Mouse (Mus musculus) heart, embryonic 10.5 days (tissue): ENCODE measurements around the gene Tstd1. TPM values are rescaled to one million over a fixed set of nuclear protein-coding genes. Genes with fewer than 3 reads are reported as not detected.

Experiments
- DNase-seq: peaks from one replicate; pipeline ENCODE4 v3.0.0-alpha.2; 2017; ENCODE audit warnings: low spot score
- H3K27ac ChIP-seq: fragments of 300-500 bp; sonication (generic); 2 replicates; pipeline ENCODE4 v1.5.1; 2016; ENCODE audit warnings: mild to moderate bottlenecking
- H3K27me3 ChIP-seq: fragments of 300-500 bp; sonication (generic); 2 replicates; pipeline ENCODE4 v1.6.1; 2016; ENCODE audit warnings: mild to moderate bottlenecking; ENCODE audit not compliant: poor library complexity, insufficient read depth, severe bottlenecking
- H3K36me3 ChIP-seq: fragments of 300-500 bp; sonication (generic); 2 replicates; pipeline ENCODE4 v1.6.1; 2016; ENCODE audit warnings: mild to moderate bottlenecking, moderate library complexity
- H3K4me1 ChIP-seq: fragments of 300-500 bp; sonication (generic); 2 replicates; pipeline ENCODE4 v1.6.1; 2016; ENCODE audit warnings: mild to moderate bottlenecking
- H3K4me3 ChIP-seq: fragments of 300-500 bp; sonication (generic); 2 replicates; pipeline ENCODE4 v1.5.1; 2016; ENCODE audit warnings: mild to moderate bottlenecking, moderate library complexity
- H3K9me3 ChIP-seq: fragments of 300-500 bp; sonication (generic); 2 replicates; pipeline ENCODE4 v1.6.1; 2016; ENCODE audit warnings: mild to moderate bottlenecking, moderate library complexity
- WGBS: fragments of 180-500 bp; shearing (Covaris S2); methylation state at CpG from one replicate; pipeline ENCODE4 v1.1.7; 2016; 5-methylcytosine and 5-hydroxymethylcytosine counted together
- polyA plus RNA-seq: library from polyadenylated mRNA; unstranded; fragments of >200 nt; fragmentation: Nextera tagmentation; extraction: Ambion mirVana; gene quantifications from 2 replicates; pipeline ENCODE4 v1.2.1, GENCODE M21; 2016

Gene Tstd1
- polyA plus RNA-seq, 1 experiment from 2014 or later = 4.0 TPM

- H3K4me3 ChIP-seq = no peak overlapping the region
- H3K27ac ChIP-seq = 0 out of 2 replicates have a peak overlapping the region, but pooled peaks have one; percentile 2
- peaks cover 25% of the 10 kb centered on the region for H3K4me1 ChIP-seq
- DNase-seq = no peak
- peaks cover 16% of the 10 kb centered on the region for H3K36me3 ChIP-seq
- no peaks in the 10 kb centered on the region for H3K9me3 ChIP-seq
- H3K27me3 ChIP-seq = no peaks in the 10 kb centered on the region
- 35% methylated on average over 5 of the region's 5 CpGs for WGBS
Measured at GRCm38 (mm10) chr1:171424638-171425037, 6.0 kb downstream of the Tstd1 start.

- H3K9me3 ChIP-seq = no peaks in the 10 kb centered on the region
- H3K36me3 ChIP-seq = peaks cover 11% of the 10 kb centered on the region
- H3K4me1 ChIP-seq = peaks cover 25% of the 10 kb centered on the region
- H3K27ac ChIP-seq = 0 out of 2 replicates have a peak overlapping the region, but pooled peaks have one; percentile 2
- no peak for DNase-seq
- H3K27me3 ChIP-seq = no peaks in the 10 kb centered on the region
- no peak overlapping the region for H3K4me3 ChIP-seq
- 26% methylated on average over 4 of the region's 4 CpGs for WGBS
Measured at GRCm38 (mm10) chr1:171425126-171425525, 6.5 kb downstream of the Tstd1 start.

- Histone ChIP-seq H3K9me3 (no peaks in the 10 kb centered on the region), H3K27me3 (no peaks in the 10 kb centered on the region), H3K36me3 (no peaks in the 10 kb centered on the region), H3K4me3 (no peak overlapping the region), H3K4me1 (peaks cover 16% of the 10 kb centered on the region), H3K27ac (no peak overlapping the region)
- DNase-seq = no peak
- WGBS = 78% methylated on average over 5 of the region's 5 CpGs
Measured at GRCm38 (mm10) chr1:171432158-171432557, 13.5 kb downstream of the Tstd1 start.

DNA sequence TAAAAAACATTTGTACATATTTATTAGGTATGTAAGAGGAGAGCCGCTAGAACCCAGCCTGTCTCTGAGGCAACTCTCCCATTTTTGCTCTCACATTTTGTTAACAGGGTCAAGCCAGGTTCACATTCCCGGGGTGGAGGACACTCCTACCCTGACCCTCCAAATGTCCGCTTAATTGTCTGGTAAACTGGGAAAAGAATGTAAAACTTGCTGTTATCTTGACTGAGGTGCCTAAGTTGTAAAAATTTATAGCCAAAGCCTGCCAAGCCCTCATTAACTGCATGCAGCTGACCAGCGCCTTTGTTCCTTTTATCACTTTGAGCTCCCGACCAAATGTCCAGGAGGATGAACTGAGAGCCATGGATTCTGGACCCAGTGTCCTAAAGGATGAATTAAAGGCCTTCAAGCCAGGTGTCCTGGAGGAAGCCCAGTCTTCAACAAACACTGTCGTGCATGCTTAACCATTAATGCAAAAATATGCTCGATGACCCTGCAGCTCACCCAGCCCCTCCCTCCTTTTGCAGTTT lies 16.7 kb downstream of the Tstd1 start:
- WGBS = 47% methylated on average over 7 of the region's 7 CpGs
- DNase-seq = no peak
- H3K4me3 ChIP-seq = no peak overlapping the region
- H3K27me3 ChIP-seq = no peaks in the 10 kb centered on the region
- H3K9me3 ChIP-seq = no peaks in the 10 kb centered on the region
- no peak overlapping the region for H3K27ac ChIP-seq
- H3K36me3 ChIP-seq = no peaks in the 10 kb centered on the region
- H3K4me1 ChIP-seq = peaks cover 34% of the 10 kb centered on the region

- H3K4me3 ChIP-seq = no peak overlapping the region
- H3K4me1 ChIP-seq = peaks cover 40% of the 10 kb centered on the region
- no peaks in the 10 kb centered on the region for H3K9me3 ChIP-seq
- no peak overlapping the region for H3K27ac ChIP-seq
- no peaks in the 10 kb centered on the region for H3K27me3 ChIP-seq
- no peaks in the 10 kb centered on the region for H3K36me3 ChIP-seq
- no peak for DNase-seq
- 56% methylated on average over 1 of the region's 1 CpGs for WGBS
Measured at GRCm38 (mm10) chr1:171435974-171436373, 17.3 kb downstream of the Tstd1 start.

- DNase-seq = peak; percentile 95
- Histone ChIP-seq H3K36me3 (no peaks in the 10 kb centered on the region), H3K27me3 (no peaks in the 10 kb centered on the region), H3K27ac (peak within 1 kb of the TSS; percentile 89), H3K9me3 (no peaks in the 10 kb centered on the region), H3K4me1 (peaks cover 54% of the 10 kb centered on the region), H3K4me3 (peak within 1 kb of the TSS; percentile 80)
- 1% methylated on average over 46 of the region's 46 CpGs for WGBS
Measured at GRCm38 (mm10) chr1:171437264-171438013, 18.8 kb downstream of the Tstd1 start, which contains the start of gene F11r. TSS of gene F11r (plus strand) at chr1:171437535.

- H3K36me3 ChIP-seq = no peaks in the 10 kb centered on the region
- peak overlapping the region; percentile 80 for H3K4me3 ChIP-seq
- no peak for DNase-seq
- under 1% methylated on average over 18 of the region's 18 CpGs for whole genome bisulfite sequencing
- H3K9me3 ChIP-seq = no peaks in the 10 kb centered on the region
- H3K4me1 ChIP-seq = peaks cover 54% of the 10 kb centered on the region
- peak overlapping the region; percentile 89 for H3K27ac ChIP-seq
- no peaks in the 10 kb centered on the region for H3K27me3 ChIP-seq
Measured at GRCm38 (mm10) chr1:171438014-171438670, 19.5 kb downstream of the Tstd1 start.

GRCm38 (mm10) chr1:171439072-171439471 lies 20.4 kb downstream of the Tstd1 start:
- WGBS = 9% methylated on average over 8 of the region's 8 CpGs
- no peaks in the 10 kb centered on the region for H3K27me3 ChIP-seq
- H3K27ac ChIP-seq = peak overlapping the region; percentile 89
- H3K36me3 ChIP-seq = peaks cover 4% of the 10 kb centered on the region; the same call in 1 of the 2 replicates
- peak overlapping the region; percentile 80 for H3K4me3 ChIP-seq
- peaks cover 6% of the 10 kb centered on the region for H3K9me3 ChIP-seq
- peaks cover 54% of the 10 kb centered on the region for H3K4me1 ChIP-seq
- no peak for DNase-seq

DNA sequence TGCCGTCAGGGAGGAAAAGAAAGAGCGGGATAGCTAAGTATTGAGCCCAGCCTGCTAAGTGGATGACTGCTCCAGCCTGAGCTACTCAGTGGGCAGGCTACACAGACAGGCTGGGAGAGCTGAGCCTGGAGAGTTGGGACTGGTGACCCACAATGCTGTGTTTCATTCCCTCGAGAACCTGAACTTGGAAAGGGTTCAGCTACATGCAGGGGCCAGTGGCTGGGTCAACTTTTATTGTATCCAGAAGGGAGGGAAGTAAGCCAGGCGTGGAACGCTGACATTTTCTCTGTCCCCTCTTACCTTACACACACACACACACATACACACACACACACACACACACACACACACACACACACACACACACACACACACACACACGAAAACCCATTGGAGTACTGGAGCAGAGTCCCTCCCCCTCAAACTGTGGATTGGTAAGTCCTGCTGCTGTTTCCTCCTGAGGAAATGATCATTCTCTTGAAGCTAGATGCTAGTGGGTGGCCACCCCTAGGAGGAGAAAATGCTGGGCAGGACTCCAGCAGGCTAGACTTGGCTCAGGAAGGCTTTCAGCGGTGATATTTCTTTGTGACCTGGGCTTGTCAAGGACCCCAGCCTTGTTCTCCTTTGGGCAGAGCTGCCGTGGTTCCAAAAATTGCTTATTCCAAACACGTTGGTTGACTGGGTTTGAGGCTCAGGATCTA lies 21.5 kb downstream of the Tstd1 start:
- Histone ChIP-seq H3K4me1 (peaks cover 53% of the 10 kb centered on the region), H3K27ac (peak overlapping the region; percentile 89), H3K27me3 (no peaks in the 10 kb centered on the region), H3K9me3 (peaks cover 6% of the 10 kb centered on the region), H3K36me3 (peaks cover 4% of the 10 kb centered on the region; the same call in 1 of the 2 replicates), H3K4me3 (peak overlapping the region; percentile 80)
- 35% methylated on average over 9 of the region's 9 CpGs for WGBS
- DNase-seq = no peak

- WGBS = 39% methylated on average over 7 of the region's 7 CpGs
- Histone ChIP-seq H3K9me3 (peaks cover 6% of the 10 kb centered on the region), H3K4me3 (peak overlapping the region; percentile 31; the same call in 1 of the 2 replicates), H3K27ac (peak overlapping the region; percentile 80), H3K27me3 (no peaks in the 10 kb centered on the region), H3K4me1 (peaks cover 51% of the 10 kb centered on the region), H3K36me3 (peaks cover 8% of the 10 kb centered on the region; the same call in 1 of the 2 replicates)
- DNase-seq = no peak
Measured at GRCm38 (mm10) chr1:171441466-171442412, 23.1 kb downstream of the Tstd1 start.

DNA sequence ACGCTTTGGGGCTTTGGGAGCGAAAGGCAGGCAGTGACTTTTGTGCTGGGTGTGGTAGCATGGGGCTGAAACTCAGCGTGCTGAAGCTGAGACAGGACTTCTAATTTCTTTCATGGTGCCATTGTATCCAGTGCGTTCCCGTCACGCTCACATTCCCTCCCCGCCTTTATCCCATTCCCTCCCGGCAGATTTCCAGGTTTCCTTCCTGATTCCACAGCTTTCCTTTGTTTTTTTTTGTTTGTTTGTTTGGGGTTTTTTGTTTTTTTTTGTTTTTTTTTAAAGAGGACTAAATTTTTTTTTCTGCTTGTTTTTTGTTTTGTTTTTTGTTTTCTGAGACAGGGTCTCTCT lies 23.7 kb downstream of the Tstd1 start:
- DNase-seq = no peak
- Histone ChIP-seq H3K27me3 (no peaks in the 10 kb centered on the region), H3K4me1 (peaks cover 53% of the 10 kb centered on the region), H3K9me3 (peaks cover 6% of the 10 kb centered on the region), H3K27ac (peak overlapping the region; percentile 80), H3K36me3 (peaks cover 8% of the 10 kb centered on the region; the same call in 1 of the 2 replicates), H3K4me3 (peak overlapping the region; percentile 31; the same call in 1 of the 2 replicates)
- WGBS = 45% methylated on average over 8 of the region's 8 CpGs

DNA sequence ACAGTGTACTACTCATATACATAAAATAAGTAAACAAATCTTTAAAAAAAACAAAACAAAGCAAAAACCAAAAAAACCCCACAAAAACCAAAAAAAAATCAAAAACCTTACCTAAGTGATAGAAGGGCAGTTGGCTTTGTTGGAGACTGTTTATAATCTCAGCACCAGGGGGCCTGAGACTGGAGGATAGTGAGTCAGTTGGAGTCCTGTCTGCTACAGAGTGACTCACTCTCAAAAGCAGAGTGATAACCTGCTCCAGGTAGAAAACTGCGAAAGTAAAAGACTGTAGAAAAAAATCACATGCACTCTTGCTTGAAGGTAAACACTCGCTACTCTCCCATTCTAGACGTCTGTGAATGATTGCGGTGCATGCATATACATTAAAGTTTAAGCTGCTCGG lies 26.4 kb downstream of the Tstd1 start:
- Histone ChIP-seq H3K4me1 (peaks cover 43% of the 10 kb centered on the region), H3K36me3 (peaks cover 8% of the 10 kb centered on the region; the same call in 1 of the 2 replicates), H3K9me3 (peaks cover 6% of the 10 kb centered on the region), H3K27ac (no peak overlapping the region), H3K27me3 (no peaks in the 10 kb centered on the region), H3K4me3 (no peak overlapping the region)
- WGBS = 83% methylated on average over 5 of the region's 5 CpGs
- no peak for DNase-seq
